Mouse (Mus musculus) neural tube, embryonic 15.5 days (tissue): ENCODE results near the gene Lrrc75a. TPM values are rescaled to one million over a fixed set of nuclear protein-coding genes. Genes with fewer than 3 reads are reported as not detected.

ENCODE experiments used
- ATAC-seq: fragments of 200-750 bp; cut with Nextera tagmentation; 2 replicates; pipeline ENCODE4 v1.8.0; 2017; ENCODE audit warnings: mild to moderate bottlenecking, moderate TSS enrichment, moderate library complexity; ENCODE audit not compliant: low FRiP score
- H3K27ac ChIP-seq: fragments of 300-500 bp; sonication (generic); replicated peaks from 2 replicates; pipeline ENCODE4 v1.5.1; 2015; ENCODE audit warnings: mild to moderate bottlenecking, inconsistent platforms
- H3K27me3 ChIP-seq: fragments of 300-500 bp; sonication (generic); replicated peaks from 2 replicates; pipeline ENCODE4 v1.6.1; 2015; ENCODE audit warnings: inconsistent platforms
- H3K36me3 ChIP-seq: fragments of 300-500 bp; sonication (generic); 2 replicates; pipeline ENCODE4 v1.6.1; 2015; ENCODE audit warnings: inconsistent platforms
- H3K4me1 ChIP-seq: fragments of 300-500 bp; sonication (generic); 2 replicates; pipeline ENCODE4 v1.6.1; 2015; ENCODE audit warnings: inconsistent platforms
- H3K4me2 ChIP-seq: fragments of 300-500 bp; sonication (generic); 2 replicates; pipeline ENCODE4 v1.6.1; 2015; ENCODE audit warnings: inconsistent platforms, mild to moderate bottlenecking, moderate library complexity
- H3K4me3 ChIP-seq: fragments of 300-500 bp; sonication (generic); replicated peaks from 2 replicates; pipeline ENCODE4 v1.5.1; 2015; ENCODE audit warnings: mild to moderate bottlenecking, inconsistent platforms
- H3K9ac ChIP-seq: fragments of 300-500 bp; sonication (generic); replicated peaks from 2 replicates; pipeline ENCODE4 v1.6.1; 2015; ENCODE audit warnings: mild to moderate bottlenecking, inconsistent platforms
- H3K9me3 ChIP-seq: fragments of 300-500 bp; sonication (generic); replicated peaks from 2 replicates; pipeline ENCODE4 v1.6.1; 2016; ENCODE audit warnings: inconsistent platforms
- WGBS: fragments of 180-500 bp; shearing (Covaris S2); methylation state at CpG from one replicate; pipeline ENCODE4 v1.1.7; 2015; ENCODE audit warnings: mixed read lengths; 5-methylcytosine and 5-hydroxymethylcytosine counted together
- polyA plus RNA-seq: library from polyadenylated mRNA; unstranded; fragments of >200 nt; fragmentation: Nextera tagmentation; extraction: Ambion mirVana; gene quantifications from 2 replicates; pipeline ENCODE4 v1.2.1, GENCODE M21; 2015

Lrrc75a gene
- polyA plus RNA-seq, 1 experiment from 2014 or later: 8.2 TPM

DNA sequence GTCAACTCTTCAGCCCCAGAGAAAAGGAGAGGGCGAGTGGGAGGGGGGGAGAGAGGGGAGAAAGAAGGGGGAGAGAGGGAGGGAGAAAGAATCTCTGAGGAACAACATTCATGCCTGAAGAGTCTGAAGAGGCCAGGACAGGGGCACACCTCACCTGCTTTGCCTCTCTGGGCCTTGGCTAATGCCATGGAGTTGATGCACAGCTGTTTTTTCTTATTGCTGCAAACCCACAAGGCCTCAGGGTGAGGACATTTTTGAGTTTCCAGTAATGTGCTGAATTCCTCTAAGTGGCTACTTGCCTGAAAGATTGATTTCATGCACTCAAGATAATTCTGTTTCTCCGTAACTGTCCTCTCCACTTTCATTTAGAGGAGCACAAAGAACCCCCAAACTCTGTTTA, 90.2 kb downstream of the Lrrc75a start:
- Histone ChIP-seq H3K4me1 (peaks cover 31% of the 10 kb centered on the region), H3K36me3 (0 out of 2 replicates have a peak, but pooled peaks cover 7% of the 10 kb centered on the region), H3K4me2 (no peak overlapping the region), H3K9ac (no peak overlapping the region), H3K4me3 (no peak overlapping the region), H3K9me3 (no peaks in the 10 kb centered on the region), H3K27me3 (no peaks in the 10 kb centered on the region), H3K27ac (no peak overlapping the region)
- WGBS: 85% methylated on average over 2 of the region's 2 CpGs
- no peak for ATAC-seq

DNA sequence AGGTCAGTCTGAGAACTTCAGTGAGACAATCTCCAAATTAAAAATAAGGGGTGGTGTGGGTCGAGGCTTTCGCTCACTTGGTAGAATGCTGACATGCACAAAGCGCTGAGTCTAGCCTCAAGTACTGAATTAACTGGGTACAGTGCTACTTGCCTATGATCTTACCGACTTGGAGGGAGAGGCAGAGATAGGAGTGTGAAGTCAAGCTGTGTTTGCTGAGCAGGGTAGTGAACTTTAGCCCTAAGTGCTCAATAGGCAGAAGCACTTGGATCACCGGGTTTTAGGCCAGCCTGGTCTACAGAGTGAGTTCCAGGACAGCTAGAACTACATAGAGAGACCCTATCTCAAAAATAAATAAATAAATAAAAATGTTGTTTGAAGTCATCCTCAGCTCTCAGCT, 91.1 kb downstream of the Lrrc75a start:
- 76% methylated on average over 5 of the region's 5 CpGs for WGBS
- no peaks in the 10 kb centered on the region for H3K9me3 ChIP-seq

GRCm38 (mm10) chr11:62555896-62556412, 92.4 kb downstream of the Lrrc75a start:
- H3K4me2 ChIP-seq: no peak overlapping the region; the same call in 1 of the 2 replicates
- H3K4me3 ChIP-seq: no peak overlapping the region
- H3K4me1 ChIP-seq: peaks cover 31% of the 10 kb centered on the region
- H3K27ac ChIP-seq: no peak overlapping the region
- no peak overlapping the region for H3K9ac ChIP-seq
- H3K9me3 ChIP-seq: no peaks in the 10 kb centered on the region
- no peak for ATAC-seq
- H3K27me3 ChIP-seq: no peaks in the 10 kb centered on the region
- 0 out of 2 replicates have a peak, but pooled peaks cover 7% of the 10 kb centered on the region for H3K36me3 ChIP-seq

More for the DNA sequence above, 91.1 kb downstream of the Lrrc75a start:
- Histone ChIP-seq H3K9ac (no peak overlapping the region), H3K4me3 (no peak overlapping the region), H3K27me3 (no peaks in the 10 kb centered on the region), H3K4me2 (no peak overlapping the region), H3K36me3 (0 out of 2 replicates have a peak, but pooled peaks cover 7% of the 10 kb centered on the region), H3K27ac (no peak overlapping the region), H3K4me1 (peaks cover 31% of the 10 kb centered on the region)
- no peak for ATAC-seq

GRCm38 (mm10) chr11:62554934-62555517, 93.3 kb downstream of the Lrrc75a start:
- Histone ChIP-seq H3K27me3 (no peaks in the 10 kb centered on the region), H3K9ac (no peak overlapping the region), H3K4me1 (peaks cover 27% of the 10 kb centered on the region), H3K9me3 (no peaks in the 10 kb centered on the region), H3K4me2 (peak overlapping the region; percentile 74), H3K27ac (no peak overlapping the region), H3K36me3 (0 out of 2 replicates have a peak, but pooled peaks cover 7% of the 10 kb centered on the region), H3K4me3 (peak overlapping the region; percentile 42)
- no peak for ATAC-seq

Other genes with a start within 250 kb of the Lrrc75a start
- gene Pigl, start 190.1 kb downstream of the Lrrc75a start, polyA plus RNA-seq: 9.8 and 11.4 TPM in 2 replicates
- 170 and 174 TPM in 2 replicates for gene Ncor1, start 190.0 kb downstream of the Lrrc75a start, polyA plus RNA-seq
- 40.1 and 51.3 TPM in 2 replicates for gene Cenpv, start 109.3 kb downstream of the Lrrc75a start, polyA plus RNA-seq
- gene Ubb, start 97.4 kb downstream of the Lrrc75a start, polyA plus RNA-seq: 4,120 and 4,434 TPM in 2 replicates
- 32.3 and 32.9 TPM in 2 replicates for gene Trpv2, start 74.0 kb downstream of the Lrrc75a start, polyA plus RNA-seq
- gene Mmgt2, start 141 bp upstream of the Lrrc75a start, polyA plus RNA-seq: 23.2 and 30.8 TPM in 2 replicates
- gene Zfp287, start 83.4 kb upstream of the Lrrc75a start, polyA plus RNA-seq: 16.5 and 18.0 TPM in 2 replicates
- gene Gm10428, start 104.6 kb upstream of the Lrrc75a start, polyA plus RNA-seq: not detected in 2 replicates
- gene Zfp286, start 140.9 kb upstream of the Lrrc75a start, polyA plus RNA-seq: 25.0 and 25.3 TPM in 2 replicates
- gene Trim16, start 171.7 kb upstream of the Lrrc75a start, polyA plus RNA-seq: 9.5 and 11.9 TPM in 2 replicates
- gene Fbxw10, start 198.5 kb upstream of the Lrrc75a start, polyA plus RNA-seq: 0.19 and 0.55 TPM in 2 replicates
- 54.0 and 55.4 TPM in 2 replicates for gene Tvp23b, start 230.9 kb upstream of the Lrrc75a start, polyA plus RNA-seq